15 mouse cellular contexts compared by ENCODE assay signal in the genomic region with DNA sequence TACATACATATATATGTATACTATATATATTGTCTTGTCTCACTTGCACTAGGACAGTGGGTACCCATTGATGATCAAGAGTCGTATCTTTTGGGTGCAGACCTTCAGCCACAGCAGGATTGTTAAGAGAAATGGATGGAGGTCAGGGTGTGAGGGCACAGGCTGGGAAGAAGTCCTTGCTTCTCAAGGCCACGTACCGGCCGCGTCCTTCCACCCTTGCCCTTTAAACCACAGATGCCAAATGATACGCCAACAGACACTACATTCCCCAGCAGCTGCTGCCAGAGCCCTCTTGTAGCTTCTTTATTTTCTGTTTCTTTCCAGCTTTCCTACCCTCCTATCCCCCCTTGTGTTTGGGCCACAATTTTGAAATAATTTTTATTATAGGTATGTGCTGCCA.
"Had no signal": no experiment of that assay in that cellular context is flagged by ENCODE, and none has a peak within 500 bp of the region (broad histone marks: within the 10 kb centered on the region; RNA-seq: fewer than 3 reads in every experiment).

No protein-coding gene starts in this region.

- ATAC-seq: liver, embryonic 12.5 days had no signal

- H3K4me2 ChIP-seq: kidney, embryonic 15.5 days; limb, embryonic 15.5 days; liver, embryonic 12.5 days; lung, embryonic 14.5 days had no signal

- H3K4me1 ChIP-seq: limb, embryonic 15.5 days had no signal

- H3K27me3 ChIP-seq: kidney, embryonic 15.5 days; limb, embryonic 15.5 days; liver, embryonic 12.5 days had no signal

- DNase-seq: kidney, adult 11 months; kidney, postnatal 14 days; lung, embryonic 14.5 days; lung, postnatal 10 days; lung, postnatal 4 days; midbrain, embryonic 14.5 days; right cerebral cortex, postnatal 4 days; spleen, adult 18-20 months; thymus, adult 2 months; thymus, postnatal 25 days had no signal

- H3K4me3 ChIP-seq: kidney, embryonic 15.5 days; limb, embryonic 15.5 days; liver, embryonic 12.5 days; midbrain, embryonic 10.5 days; myocyte had no signal

- H3K9ac ChIP-seq: kidney, embryonic 15.5 days; limb, embryonic 15.5 days; liver, embryonic 12.5 days; lung, embryonic 14.5 days had no signal

- H3K9me3 ChIP-seq: kidney, embryonic 15.5 days; limb, embryonic 15.5 days; liver, embryonic 12.5 days; midbrain, embryonic 10.5 days had no signal

- H3K27ac ChIP-seq: kidney, embryonic 15.5 days; limb, embryonic 15.5 days; liver, embryonic 12.5 days; midbrain, embryonic 10.5 days had no signal
